Mouse (Mus musculus) ovary, adult 18-20 months (tissue): ENCODE data around the gene Cryba1.
A peak's percentile ranks its signal among the peaks of the same experiment; 100 is the strongest.
"Not testable (repeated sequence)": the region's sequence is repeated elsewhere in the genome, so short reads cannot be mapped to it uniquely, and the experiment has no call there.

Source experiments
- DNase-seq: peaks from one replicate; pipeline ENCODE4 v3.0.0; 2022; ENCODE audit warnings: low spot score, mixed read lengths

Cryba1 gene

GRCm38 (mm10) chr11:77725183-77725582, at the start of gene Cryba1:
Gene Cryba1, minus strand, starts transcription at chr11:77725283.
- DNase-seq: no peak

GRCm38 (mm10) chr11:77771879-77772713, 47.0 kb upstream of the Cryba1 start:
- no peak for DNase-seq

- no peak for DNase-seq
These were observed 45.3 kb upstream of the Cryba1 start for GRCm38 (mm10) chr11:77770346-77770745.

- DNase-seq: no peak
These were observed 44.4 kb upstream of the Cryba1 start for GRCm38 (mm10) chr11:77769496-77769895.

GRCm38 (mm10) chr11:77766351-77767001, 41.4 kb upstream of the Cryba1 start:
- DNase-seq: no peak

GRCm38 (mm10) chr11:77765459-77765777, 40.3 kb upstream of the Cryba1 start:
- no peak for DNase-seq

- no peak for DNase-seq
These were observed 39.8 kb upstream of the Cryba1 start for GRCm38 (mm10) chr11:77764694-77765458.

GRCm38 (mm10) chr11:77763673-77764340, 38.7 kb upstream of the Cryba1 start:
- peak; percentile 46 for DNase-seq

- DNase-seq: peak; percentile 63
These were observed 37.9 kb upstream of the Cryba1 start, which contains the start of gene Myo18a for GRCm38 (mm10) chr11:77762783-77763672. Gene Myo18a, plus strand, starts transcription at chr11:77763246.

GRCm38 (mm10) chr11:77760031-77760430, 34.9 kb upstream of the Cryba1 start:
- DNase-seq: no peak

- DNase-seq: no peak
These were observed 28.4 kb upstream of the Cryba1 start for GRCm38 (mm10) chr11:77753469-77753868.

- no peak for DNase-seq
These were observed 27.4 kb upstream of the Cryba1 start for GRCm38 (mm10) chr11:77752525-77752924.

GRCm38 (mm10) chr11:77748996-77749395, 23.9 kb upstream of the Cryba1 start:
- DNase-seq: no peak

- DNase-seq: not testable (repeated sequence)
These were observed 22.0 kb upstream of the Cryba1 start for GRCm38 (mm10) chr11:77747103-77747502.

- DNase-seq: no peak
These were observed 21.6 kb upstream of the Cryba1 start for GRCm38 (mm10) chr11:77746652-77747051.

- no peak for DNase-seq
These were observed 18.9 kb upstream of the Cryba1 start for GRCm38 (mm10) chr11:77743966-77744365.

- DNase-seq: no peak
These were observed 13.5 kb upstream of the Cryba1 start for GRCm38 (mm10) chr11:77738555-77738954.

- DNase-seq: peak; percentile 62
These were observed 12.2 kb upstream of the Cryba1 start for GRCm38 (mm10) chr11:77737289-77737688.

- peak; percentile 4 for DNase-seq
These were observed 3.5 kb upstream of the Cryba1 start for GRCm38 (mm10) chr11:77728587-77728986.

- DNase-seq: no peak
These were observed 317 bp downstream of the Cryba1 start for GRCm38 (mm10) chr11:77724766-77725165.

- no peak for DNase-seq
These were observed 3.7 kb downstream of the Cryba1 start for GRCm38 (mm10) chr11:77721389-77721788.
